Mouse (Mus musculus) limb, embryonic 10.5 days (tissue): Measurements from ENCODE around the gene Ttc36. TPM values are rescaled to one million over a fixed set of nuclear protein-coding genes. Genes with fewer than 3 reads are reported as not detected.
A peak's percentile ranks its signal among the peaks of the same experiment; 100 is the strongest.

Source experiments
- DNase-seq: peaks from one replicate; pipeline ENCODE4 v3.0.0-alpha.2; 2017; ENCODE audit warnings: low spot score
- H3K27ac ChIP-seq: fragments of 300-500 bp; sonication (generic); 2 replicates; pipeline ENCODE4 v1.5.1; 2016; ENCODE audit warnings: mild to moderate bottlenecking
- H3K27me3 ChIP-seq: fragments of 300-500 bp; sonication (generic); 2 replicates; pipeline ENCODE4 v1.6.1; 2016; ENCODE audit warnings: low read depth, mild to moderate bottlenecking; ENCODE audit not compliant: poor library complexity, severe bottlenecking
- H3K36me3 ChIP-seq: fragments of 300-500 bp; sonication (generic); 2 replicates; pipeline ENCODE4 v1.6.1; 2016; ENCODE audit warnings: mild to moderate bottlenecking, moderate library complexity
- H3K4me1 ChIP-seq: fragments of 300-500 bp; sonication (generic); 2 replicates; pipeline ENCODE4 v1.6.1; 2016
- H3K4me3 ChIP-seq: fragments of 300-500 bp; sonication (generic); 2 replicates; pipeline ENCODE4 v1.5.1; 2016; ENCODE audit warnings: mild to moderate bottlenecking, moderate library complexity
- H3K9me3 ChIP-seq: fragments of 300-500 bp; sonication (generic); replicated peaks from 2 replicates; pipeline ENCODE4 v1.6.1; 2016; ENCODE audit warnings: mild to moderate bottlenecking
- WGBS: fragments of 180-500 bp; shearing (Covaris S2); methylation state at CpG from one replicate; pipeline ENCODE4 v1.1.7; 2016; 5-methylcytosine and 5-hydroxymethylcytosine counted together
- polyA plus RNA-seq: library from polyadenylated mRNA; unstranded; fragments of >200 nt; fragmentation: Nextera tagmentation; extraction: Ambion mirVana; gene quantifications from 2 replicates; pipeline ENCODE4 v1.2.1, GENCODE M21; 2016

Gene Ttc36
- polyA plus RNA-seq, 1 experiment from 2014 or later, result not detected

- WGBS, result under 1% methylated on average over 67 of the region's 82 CpGs
- peaks cover 11% of the 10 kb centered on the region for H3K4me1 ChIP-seq
- H3K9me3 ChIP-seq, result no peaks in the 10 kb centered on the region
- no peaks in the 10 kb centered on the region for H3K27me3 ChIP-seq
- peak within 1 kb of the TSS; percentile 83 for H3K4me3 ChIP-seq
- peaks cover 2% of the 10 kb centered on the region; the same call in 1 of the 2 replicates for H3K36me3 ChIP-seq
- peak within 1 kb of the TSS; percentile 93 for H3K27ac ChIP-seq
- DNase-seq, result peak; percentile 95
Measured at GRCm38 (mm10) chr9:44767101-44768028, 35.5 kb downstream of the Ttc36 start, which contains the start of the genes Arcn1 and Ift46. Gene Arcn1, minus strand, starts transcription at chr9:44767845. Gene Ift46, plus strand, starts transcription at chr9:44767908.

DNA sequence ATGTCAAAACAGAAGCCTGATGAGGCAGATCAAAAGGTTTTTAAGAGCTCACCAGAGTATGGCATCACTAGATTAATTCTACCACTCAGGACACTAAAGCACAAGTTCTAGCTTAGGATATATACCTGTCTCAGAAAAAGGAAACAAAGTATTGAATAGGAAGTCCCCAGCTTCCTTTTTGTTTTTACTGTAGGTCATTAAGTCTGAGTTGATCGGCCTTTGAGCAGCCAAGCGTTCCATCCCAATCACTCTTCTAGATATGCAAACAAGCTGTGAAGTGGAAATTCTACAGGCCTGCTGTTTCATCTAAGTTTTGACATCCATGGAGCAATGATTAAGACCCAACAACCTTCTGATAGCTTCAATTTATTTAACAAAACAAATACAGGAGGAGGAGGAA, 42.0 kb downstream of the Ttc36 start:
- Histone ChIP-seq H3K36me3 (peaks cover 61% of the 10 kb centered on the region), H3K4me1 (peaks cover 2% of the 10 kb centered on the region; the same call in 1 of the 2 replicates), H3K27ac (no peak overlapping the region), H3K4me3 (no peak overlapping the region), H3K9me3 (no peaks in the 10 kb centered on the region), H3K27me3 (no peaks in the 10 kb centered on the region)
- 93% methylated on average over 2 of the region's 2 CpGs for WGBS
- DNase-seq, result no peak

Other genes starting within 250 kb of the Ttc36 start
- not detected in 2 replicates for gene Cxcr5, start 241.2 kb downstream of the Ttc36 start, polyA plus RNA-seq
- gene Ddx6, start 198.2 kb downstream of the Ttc36 start, polyA plus RNA-seq, result 17.2 and 23.3 TPM in 2 replicates
- gene Treh, start 129.8 kb downstream of the Ttc36 start, polyA plus RNA-seq, result not detected in 2 replicates
- 37.9 and 55.9 TPM in 2 replicates for gene Phldb1, start 67.9 kb downstream of the Ttc36 start, polyA plus RNA-seq
- 172 and 193 TPM in 2 replicates for gene Arcn1, start 35.2 kb downstream of the Ttc36 start, polyA plus RNA-seq
- 115 and 146 TPM in 2 replicates for gene Ift46, start 35.2 kb downstream of the Ttc36 start, polyA plus RNA-seq
- 1.3 and 1.9 TPM in 2 replicates for gene Tmem25, start 3.8 kb downstream of the Ttc36 start, polyA plus RNA-seq
- 13.7 and 14.1 TPM in 2 replicates for gene Kmt2a, start 78.2 kb upstream of the Ttc36 start, polyA plus RNA-seq
- gene Atp5l, start 117.7 kb upstream of the Ttc36 start, polyA plus RNA-seq, result 550 and 555 TPM in 2 replicates
- gene Ube4a, start 162.5 kb upstream of the Ttc36 start, polyA plus RNA-seq, result 20.4 and 24.2 TPM in 2 replicates
- not detected in 2 replicates for gene Cd3g, start 177.4 kb upstream of the Ttc36 start, polyA plus RNA-seq
- gene Cd3d, start 178.7 kb upstream of the Ttc36 start, polyA plus RNA-seq, result not detected in 2 replicates
- gene Cd3e, start 206.6 kb upstream of the Ttc36 start, polyA plus RNA-seq, result not detected in 2 replicates
- 12.7 and 13.6 TPM in 2 replicates for gene Mpzl2, start 236.7 kb upstream of the Ttc36 start, polyA plus RNA-seq